Mouse (Mus musculus): ENCODE measurements around the gene Tfg. TPM values are rescaled to one million over a fixed set of nuclear protein-coding genes. Genes with fewer than 3 reads are reported as not detected.
A peak's percentile ranks its signal among the peaks of the same experiment; 100 is the strongest.

The Tfg gene
- polyA plus RNA-seq, 1 experiment from 2014 or later = 171 TPM

DNA sequence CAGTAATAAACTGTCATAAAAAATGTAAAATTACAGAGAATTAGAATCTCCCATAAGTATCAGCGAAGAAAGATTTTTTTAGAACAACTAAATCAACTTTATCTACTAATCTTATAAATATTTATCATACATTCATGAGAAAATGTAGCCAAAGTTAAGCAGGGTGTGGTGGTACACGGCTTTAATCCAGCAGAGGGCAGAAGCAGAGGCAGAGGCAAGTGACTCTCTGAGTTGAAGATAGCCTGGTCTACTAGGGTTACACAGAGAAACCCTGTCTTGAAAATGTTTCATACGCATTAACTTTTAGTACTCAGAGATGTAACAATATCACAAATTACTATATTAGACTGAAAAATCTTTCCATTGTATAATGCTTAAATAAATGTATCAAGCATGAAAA lies 11.5 kb downstream of the Tfg start:
- no peak overlapping the region for H3K9ac ChIP-seq (replicated peaks; ENCODE audit: low read length)
- H3K27ac ChIP-seq (replicated peaks; ENCODE audit: low read depth, low read length) = no peak overlapping the region
- H3K4me2 ChIP-seq (ENCODE audit: low read length) = no peak overlapping the region
- H3K4me1 ChIP-seq (ENCODE audit: control insufficient read depth, insufficient read depth, low read length) = no peaks in the 10 kb centered on the region
- WGBS = 79% methylated on average over 3 of the region's 3 CpGs
- no peak overlapping the region for H3K4me3 ChIP-seq (replicated peaks; ENCODE audit: low read depth, low read length)
- H3K27me3 ChIP-seq (ENCODE audit: control insufficient read depth, insufficient read depth, low read length) = no peaks in the 10 kb centered on the region
- no peaks in the 10 kb centered on the region for H3K9me3 ChIP-seq (ENCODE audit: control insufficient read depth, low read length)
- H3K36me3 ChIP-seq (ENCODE audit: control insufficient read depth, insufficient read depth, low read length) = peaks cover 61% of the 10 kb centered on the region
- ATAC-seq (ENCODE audit: low FRiP score, low TSS enrichment) = no peak
- DNase-seq = no peak

DNA sequence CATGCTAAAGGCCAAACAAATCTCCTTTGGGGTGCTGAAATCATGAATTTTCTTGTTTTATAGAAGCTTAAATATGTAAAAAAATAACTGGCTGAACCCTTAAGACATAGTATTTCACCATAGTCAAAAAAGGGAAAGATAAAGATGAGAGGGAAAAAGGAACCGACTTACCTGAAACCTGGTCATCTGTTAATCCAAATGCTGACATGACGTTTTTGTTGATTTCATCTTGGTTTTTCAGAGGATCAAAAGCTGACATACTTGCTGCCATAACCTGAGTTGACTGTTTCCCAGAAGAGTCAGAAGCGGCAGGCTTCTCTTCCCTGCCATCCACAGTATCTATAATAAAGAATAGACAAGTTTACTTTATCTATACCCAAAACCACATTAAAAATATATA lies 16.4 kb downstream of the Tfg start:
- Histone ChIP-seq H3K4me3 (replicated peaks; ENCODE audit: low read depth, low read length) (no peak overlapping the region), H3K9ac (replicated peaks; ENCODE audit: low read length) (no peak overlapping the region), H3K4me1 (ENCODE audit: control insufficient read depth, insufficient read depth, low read length) (no peaks in the 10 kb centered on the region), H3K36me3 (ENCODE audit: control insufficient read depth, insufficient read depth, low read length) (peaks cover 50% of the 10 kb centered on the region), H3K27me3 (ENCODE audit: control insufficient read depth, insufficient read depth, low read length) (no peaks in the 10 kb centered on the region), H3K27ac (replicated peaks; ENCODE audit: low read depth, low read length) (no peak overlapping the region), H3K9me3 (ENCODE audit: control insufficient read depth, low read length) (no peaks in the 10 kb centered on the region), H3K4me2 (ENCODE audit: low read length) (no peak overlapping the region)
- no peak for ATAC-seq (ENCODE audit: low FRiP score, low TSS enrichment)
- WGBS = 98% methylated on average over 3 of the region's 3 CpGs
- DNase-seq = no peak

GRCm38 (mm10) chr16:56696448-56696847 lies 20.8 kb downstream of the Tfg start:
- DNase-seq (no peak), ATAC-seq (ENCODE audit: low FRiP score, low TSS enrichment) (no peak)
- no peak overlapping the region for H3K9ac ChIP-seq (replicated peaks; ENCODE audit: low read length)
- H3K9me3 ChIP-seq (ENCODE audit: control insufficient read depth, low read length) = no peaks in the 10 kb centered on the region
- H3K36me3 ChIP-seq (ENCODE audit: control insufficient read depth, insufficient read depth, low read length) = peaks cover 58% of the 10 kb centered on the region
- H3K27ac ChIP-seq (replicated peaks; ENCODE audit: low read depth, low read length) = no peak overlapping the region
- H3K27me3 ChIP-seq (ENCODE audit: control insufficient read depth, insufficient read depth, low read length) = no peaks in the 10 kb centered on the region
- no peak overlapping the region for H3K4me3 ChIP-seq (replicated peaks; ENCODE audit: low read depth, low read length)
- H3K4me2 ChIP-seq (ENCODE audit: low read length) = no peak overlapping the region
- 53% methylated on average over 2 of the region's 2 CpGs for WGBS
- H3K4me1 ChIP-seq (ENCODE audit: control insufficient read depth, insufficient read depth, low read length) = no peaks in the 10 kb centered on the region

DNA sequence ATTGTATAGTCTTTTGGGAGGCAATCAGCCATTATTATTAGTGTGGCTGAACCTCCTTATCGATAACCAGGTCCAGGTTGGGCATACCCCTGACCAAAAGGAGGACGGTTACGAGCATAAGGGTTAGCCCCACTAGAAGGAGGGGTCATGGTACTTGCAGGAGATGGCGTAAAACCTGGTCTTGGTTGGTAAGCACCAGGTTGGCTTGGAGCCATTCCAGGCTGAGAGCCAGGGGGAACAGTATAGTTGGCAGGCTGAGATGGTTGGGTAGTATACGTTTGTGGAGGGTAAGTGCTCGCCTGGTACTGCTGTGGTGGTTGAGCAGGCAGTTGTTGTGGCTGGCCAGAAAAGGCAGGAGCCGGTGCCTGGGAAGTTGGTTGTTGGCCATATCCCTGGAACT lies 26.5 kb downstream of the Tfg start:
- H3K9ac ChIP-seq (replicated peaks; ENCODE audit: low read length) = no peak overlapping the region
- peaks cover 57% of the 10 kb centered on the region for H3K36me3 ChIP-seq (ENCODE audit: control insufficient read depth, insufficient read depth, low read length)
- H3K27ac ChIP-seq (replicated peaks; ENCODE audit: low read depth, low read length) = no peak overlapping the region
- H3K9me3 ChIP-seq (ENCODE audit: control insufficient read depth, low read length) = no peaks in the 10 kb centered on the region
- H3K27me3 ChIP-seq (ENCODE audit: control insufficient read depth, insufficient read depth, low read length) = no peaks in the 10 kb centered on the region
- no peak for ATAC-seq (ENCODE audit: low FRiP score, low TSS enrichment)
- no peak overlapping the region for H3K4me2 ChIP-seq (ENCODE audit: low read length)
- H3K4me3 ChIP-seq (replicated peaks; ENCODE audit: low read depth, low read length) = no peak overlapping the region
- no peak for DNase-seq
- H3K4me1 ChIP-seq (ENCODE audit: control insufficient read depth, insufficient read depth, low read length) = no peaks in the 10 kb centered on the region
- WGBS = 92% methylated on average over 7 of the region's 7 CpGs

- WGBS = 93% methylated on average over 5 of the region's 5 CpGs
- Histone ChIP-seq H3K9ac (replicated peaks; ENCODE audit: low read length) (no peak overlapping the region), H3K27me3 (ENCODE audit: control insufficient read depth, insufficient read depth, low read length) (no peaks in the 10 kb centered on the region), H3K36me3 (ENCODE audit: control insufficient read depth, insufficient read depth, low read length) (peaks cover 45% of the 10 kb centered on the region), H3K4me1 (ENCODE audit: control insufficient read depth, insufficient read depth, low read length) (no peaks in the 10 kb centered on the region), H3K4me3 (replicated peaks; ENCODE audit: low read depth, low read length) (no peak overlapping the region), H3K9me3 (ENCODE audit: control insufficient read depth, low read length) (no peaks in the 10 kb centered on the region), H3K4me2 (ENCODE audit: low read length) (no peak overlapping the region), H3K27ac (replicated peaks; ENCODE audit: low read depth, low read length) (no peak overlapping the region)
- ATAC-seq (ENCODE audit: low FRiP score, low TSS enrichment) = no peak
- DNase-seq = no peak
Measured at GRCm38 (mm10) chr16:56686747-56687146, 30.5 kb downstream of the Tfg start.

DNA sequence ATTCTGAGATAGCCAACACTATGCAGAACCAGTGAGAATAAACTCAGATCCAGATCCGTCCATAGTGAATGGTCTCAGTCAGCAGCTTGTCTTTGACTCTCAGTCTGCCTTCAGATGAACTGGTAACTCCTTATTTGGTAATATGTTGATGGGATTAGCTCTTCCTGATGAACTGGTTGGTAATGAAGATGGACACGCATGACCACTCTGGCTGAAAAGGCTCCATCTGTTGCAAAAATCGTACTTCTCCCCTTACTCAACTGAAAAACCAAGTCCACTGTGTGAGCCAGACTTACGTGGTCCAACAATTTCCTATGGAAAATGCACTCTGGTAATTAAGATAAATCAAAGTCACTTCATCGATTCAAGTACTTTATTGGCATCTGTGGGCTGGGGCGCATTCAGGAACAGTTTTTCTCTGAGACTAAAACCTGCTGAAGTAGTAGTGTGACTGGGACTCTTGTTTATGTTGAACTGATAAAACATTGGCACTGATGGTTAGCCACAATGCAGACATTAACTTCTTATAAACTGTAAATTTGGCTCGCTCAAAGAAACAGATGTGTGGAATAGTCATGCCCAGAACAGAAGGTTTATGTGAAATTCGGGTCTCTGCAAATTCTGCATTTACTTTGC lies 36.1 kb downstream of the Tfg start:
- WGBS = 56% methylated on average over 8 of the region's 8 CpGs
- H3K36me3 ChIP-seq (ENCODE audit: control insufficient read depth, insufficient read depth, low read length) = peaks cover 19% of the 10 kb centered on the region
- H3K27me3 ChIP-seq (ENCODE audit: control insufficient read depth, insufficient read depth, low read length) = no peaks in the 10 kb centered on the region
- H3K27ac ChIP-seq (replicated peaks; ENCODE audit: low read depth, low read length) = no peak overlapping the region
- H3K4me1 ChIP-seq (ENCODE audit: control insufficient read depth, insufficient read depth, low read length) = no peaks in the 10 kb centered on the region
- H3K4me2 ChIP-seq (ENCODE audit: low read length) = no peak overlapping the region
- ATAC-seq (ENCODE audit: low FRiP score, low TSS enrichment) (peak; percentile 42; the same call in 1 of the 2 replicates), DNase-seq (no peak)
- H3K9ac ChIP-seq (replicated peaks; ENCODE audit: low read length) = no peak overlapping the region
- no peak overlapping the region for H3K4me3 ChIP-seq (replicated peaks; ENCODE audit: low read depth, low read length)
- H3K9me3 ChIP-seq (ENCODE audit: control insufficient read depth, low read length) = no peaks in the 10 kb centered on the region

DNA sequence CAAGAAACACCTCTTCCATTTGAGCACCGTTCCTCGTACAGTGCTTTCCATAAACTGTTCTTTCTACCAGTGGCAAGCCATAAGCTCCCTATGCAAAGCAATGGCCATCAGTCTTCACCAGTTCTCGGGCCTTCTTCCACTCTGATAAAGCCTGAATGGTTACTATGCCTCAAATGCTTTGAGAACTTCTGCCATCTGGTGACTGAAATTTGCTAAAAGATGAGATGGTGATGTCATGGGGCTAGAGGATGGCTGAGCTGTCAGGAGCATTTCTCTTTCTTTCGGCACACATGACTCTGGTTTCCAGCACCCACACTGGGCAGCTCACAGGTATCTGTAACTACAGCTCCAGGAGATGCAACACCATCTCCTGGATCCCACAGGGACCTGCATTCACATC lies 40.1 kb downstream of the Tfg start:
- 76% methylated on average over 4 of the region's 4 CpGs for WGBS
- H3K36me3 ChIP-seq (ENCODE audit: control insufficient read depth, insufficient read depth, low read length) = no peaks in the 10 kb centered on the region
- H3K27me3 ChIP-seq (ENCODE audit: control insufficient read depth, insufficient read depth, low read length) = no peaks in the 10 kb centered on the region
- H3K27ac ChIP-seq (replicated peaks; ENCODE audit: low read depth, low read length) = no peak overlapping the region
- peak; percentile 66 for DNase-seq
- H3K4me2 ChIP-seq (ENCODE audit: low read length) = no peak overlapping the region
- H3K9me3 ChIP-seq (ENCODE audit: control insufficient read depth, low read length) = no peaks in the 10 kb centered on the region
- no peaks in the 10 kb centered on the region for H3K4me1 ChIP-seq (ENCODE audit: control insufficient read depth, insufficient read depth, low read length)
- no peak overlapping the region for H3K9ac ChIP-seq (replicated peaks; ENCODE audit: low read length)
- H3K4me3 ChIP-seq (replicated peaks; ENCODE audit: low read depth, low read length) = no peak overlapping the region
- 0 out of 2 replicates have a peak, but pooled peaks have one; percentile 53 for ATAC-seq (ENCODE audit: low FRiP score, low TSS enrichment)

DNA sequence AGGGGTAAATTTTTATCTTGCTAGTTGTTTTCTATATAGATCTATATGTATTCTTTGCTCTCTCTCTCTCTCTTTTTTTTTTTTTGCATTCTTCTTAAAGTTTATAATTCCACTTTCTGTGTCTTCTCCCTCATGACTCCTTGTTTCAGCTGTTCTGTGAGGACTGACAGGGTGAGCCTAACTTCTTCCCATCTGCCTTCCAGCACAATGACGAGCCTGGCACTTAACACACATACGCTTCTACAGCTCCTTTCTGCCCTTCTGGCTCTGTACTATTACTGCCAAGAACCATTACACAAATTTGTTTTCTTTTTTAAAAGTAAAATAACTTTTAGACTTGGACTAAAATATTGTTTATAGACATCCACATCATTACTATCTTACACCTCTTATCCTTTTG lies 43.8 kb downstream of the Tfg start:
- Histone ChIP-seq H3K4me1 (ENCODE audit: control insufficient read depth, insufficient read depth, low read length) (no peaks in the 10 kb centered on the region), H3K36me3 (ENCODE audit: control insufficient read depth, insufficient read depth, low read length) (no peaks in the 10 kb centered on the region), H3K4me2 (ENCODE audit: low read length) (no peak overlapping the region), H3K4me3 (replicated peaks; ENCODE audit: low read depth, low read length) (no peak overlapping the region), H3K27ac (replicated peaks; ENCODE audit: low read depth, low read length) (no peak overlapping the region), H3K27me3 (ENCODE audit: control insufficient read depth, insufficient read depth, low read length) (no peaks in the 10 kb centered on the region), H3K9me3 (ENCODE audit: control insufficient read depth, low read length) (no peaks in the 10 kb centered on the region), H3K9ac (replicated peaks; ENCODE audit: low read length) (no peak overlapping the region)
- ATAC-seq (ENCODE audit: low FRiP score, low TSS enrichment) (no peak), DNase-seq (no peak)
- WGBS = 93% methylated on average over 2 of the region's 2 CpGs

- H3K36me3 ChIP-seq (ENCODE audit: control insufficient read depth, insufficient read depth, low read length) = no peaks in the 10 kb centered on the region
- ATAC-seq (ENCODE audit: low FRiP score, low TSS enrichment) (no peak), DNase-seq (no peak)
- H3K27me3 ChIP-seq (ENCODE audit: control insufficient read depth, insufficient read depth, low read length) = no peaks in the 10 kb centered on the region
- H3K4me1 ChIP-seq (ENCODE audit: control insufficient read depth, insufficient read depth, low read length) = no peaks in the 10 kb centered on the region
- H3K9me3 ChIP-seq (ENCODE audit: control insufficient read depth, low read length) = no peaks in the 10 kb centered on the region
- WGBS = 90% methylated on average over 8 of the region's 8 CpGs
- H3K4me2 ChIP-seq (ENCODE audit: low read length) = no peak overlapping the region
- no peak overlapping the region for H3K4me3 ChIP-seq (replicated peaks; ENCODE audit: low read depth, low read length)
- no peak overlapping the region for H3K9ac ChIP-seq (replicated peaks; ENCODE audit: low read length)
- H3K27ac ChIP-seq (replicated peaks; ENCODE audit: low read depth, low read length) = no peak overlapping the region
Measured at GRCm38 (mm10) chr16:56670941-56671340, 46.3 kb downstream of the Tfg start.

Measured in midbrain, embryonic 14.5 days (tissue).